Mouse (Mus musculus) embryonic fibroblast, embryonic 13.5 days (primary cell): ENCODE measurements around the gene Tmem132c. TPM values are rescaled to one million over a fixed set of nuclear protein-coding genes. Genes with fewer than 3 reads are reported as not detected.
A peak's percentile ranks its signal among the peaks of the same experiment; 100 is the strongest.

Source experiments
- H3K27ac ChIP-seq: 2 replicates; pipeline ENCODE4 v1.5.1; 2012; ENCODE audit warnings: low read length, control low read depth, inconsistent platforms; ENCODE audit not compliant: insufficient read depth
- H3K4me1 ChIP-seq: 2 replicates; pipeline ENCODE4 v1.6.1; 2011; ENCODE audit warnings: low read length; ENCODE audit not compliant: control insufficient read depth, insufficient read depth
- H3K4me3 ChIP-seq: 2 replicates; pipeline ENCODE4 v1.5.1; 2011; ENCODE audit warnings: mild to moderate bottlenecking, control low read depth, low read length; ENCODE audit not compliant: insufficient read depth
- CTCF ChIP-seq: IDR thresholded peaks from 2 replicates; pipeline ENCODE4 v1.5.1; 2011; ENCODE audit warnings: mild to moderate bottlenecking, control low read depth, low read length, moderate library complexity, borderline replicate concordance; ENCODE audit not compliant: insufficient read depth
- POLR2A ChIP-seq: IDR thresholded peaks from 2 replicates; pipeline ENCODE4 v1.6.1; 2011; ENCODE audit warnings: low read depth, mild to moderate bottlenecking, control low read depth, low read length, moderate library complexity
- polyA plus RNA-seq: library from polyadenylated mRNA; stranded (reverse); fragments of >200 nt; gene quantifications from 2 replicates; pipeline ENCODE4 v1.2.4, GENCODE M21; 2011; ENCODE audit warnings: low read depth; ENCODE audit not compliant: missing spikeins, insufficient read length

The Tmem132c gene
- polyA plus RNA-seq, 1 experiment = 0.35 TPM

DNA sequence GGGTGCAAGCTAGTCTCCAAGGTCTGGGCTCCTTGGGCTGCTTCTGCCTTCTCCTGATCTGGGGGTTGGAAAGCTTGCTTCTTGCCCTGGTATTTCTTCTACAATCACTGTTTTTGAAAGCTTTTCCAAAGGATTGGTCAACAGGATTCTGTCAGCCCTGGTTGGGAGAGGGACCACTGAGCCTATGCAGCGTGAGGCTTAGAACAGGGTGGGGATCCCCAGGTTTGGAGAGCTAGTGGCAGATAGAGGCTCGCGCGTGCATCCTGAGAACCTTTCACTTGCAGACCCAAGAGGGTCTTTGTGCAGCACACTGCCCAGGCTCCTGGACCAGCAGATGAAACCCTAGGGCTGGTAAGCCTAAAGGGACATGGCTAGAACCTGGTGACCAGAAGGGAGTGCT is 962 bp upstream of the Tmem132c start:
- TF ChIP-seq CTCF (no peak), POLR2A (no peak)
- Histone ChIP-seq H3K4me1 (no peaks in the 10 kb centered on the region), H3K4me3 (no peak overlapping the region), H3K27ac (no peak overlapping the region)

DNA sequence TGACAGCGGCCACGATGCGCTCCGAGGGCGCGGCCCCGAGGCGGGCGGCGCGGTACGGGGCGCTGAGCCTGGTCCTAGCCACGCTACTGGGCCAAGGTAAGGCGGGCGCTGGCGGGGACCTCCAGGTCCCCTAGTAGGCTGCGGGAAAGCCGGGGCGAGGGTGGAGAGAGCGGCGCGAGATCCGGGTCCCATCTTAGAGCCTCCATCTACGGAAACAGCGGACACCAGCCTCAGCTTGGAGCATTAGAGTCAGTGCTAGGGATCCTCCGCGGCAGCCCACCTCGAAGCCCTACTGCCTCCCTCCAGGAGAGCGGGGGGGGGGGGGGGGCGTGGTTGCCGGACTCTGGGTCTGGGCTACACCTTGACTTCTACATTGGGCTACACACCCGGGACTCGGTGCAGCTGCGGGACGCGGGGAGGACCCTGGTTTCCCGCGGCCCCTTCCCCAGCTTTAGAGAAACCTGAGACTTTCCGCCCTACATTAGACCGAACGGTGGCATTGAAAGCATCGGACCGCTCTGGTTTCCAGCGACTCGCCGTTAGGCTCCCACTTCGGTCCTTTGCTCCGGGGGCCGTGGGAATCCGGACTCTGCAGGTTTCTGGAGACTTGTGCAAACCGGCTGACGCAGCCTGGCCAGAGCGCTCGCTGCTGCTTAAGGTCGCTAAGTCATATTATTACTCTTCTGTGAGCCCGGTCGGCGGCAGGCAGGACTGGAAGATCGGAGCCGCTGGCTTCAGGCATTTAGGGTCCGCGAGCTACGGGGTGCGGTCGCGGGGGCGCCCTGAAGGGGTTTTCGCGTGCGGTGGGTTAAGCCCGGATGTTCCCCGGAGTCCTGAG is 536 bp downstream of the Tmem132c start:
- TF ChIP-seq POLR2A = no peak
- no peak for TF ChIP-seq CTCF

DNA sequence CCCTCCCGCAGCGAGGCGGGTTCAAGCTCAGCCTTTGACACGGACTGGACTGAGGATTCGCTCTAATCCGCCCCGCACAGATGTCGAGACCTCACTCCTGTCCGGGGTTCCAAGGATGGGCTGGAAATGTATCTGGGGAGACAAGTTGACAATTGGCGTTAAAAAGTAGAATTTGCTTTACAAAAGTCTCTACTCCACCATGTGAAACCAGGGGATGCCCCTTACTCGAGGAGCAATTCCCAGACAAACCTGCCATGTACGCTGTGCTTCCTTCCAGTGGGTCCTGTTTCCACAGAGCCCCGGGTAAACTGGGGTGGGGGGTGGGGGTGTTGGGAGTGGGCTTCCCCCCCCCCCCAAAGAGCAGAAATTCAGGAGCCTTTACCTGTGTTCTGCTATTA is 1.2 kb downstream of the Tmem132c start:
- Histone ChIP-seq H3K27ac (no peak overlapping the region), H3K4me3 (no peak overlapping the region), H3K4me1 (no peaks in the 10 kb centered on the region)
- no peak for TF ChIP-seq POLR2A
- TF ChIP-seq CTCF = no peak

More for the DNA sequence above, 536 bp downstream of the Tmem132c start:
- Histone ChIP-seq H3K27ac (no peak overlapping the region), H3K4me1 (no peaks in the 10 kb centered on the region), H3K4me3 (peak overlapping the region; percentile 26)

DNA sequence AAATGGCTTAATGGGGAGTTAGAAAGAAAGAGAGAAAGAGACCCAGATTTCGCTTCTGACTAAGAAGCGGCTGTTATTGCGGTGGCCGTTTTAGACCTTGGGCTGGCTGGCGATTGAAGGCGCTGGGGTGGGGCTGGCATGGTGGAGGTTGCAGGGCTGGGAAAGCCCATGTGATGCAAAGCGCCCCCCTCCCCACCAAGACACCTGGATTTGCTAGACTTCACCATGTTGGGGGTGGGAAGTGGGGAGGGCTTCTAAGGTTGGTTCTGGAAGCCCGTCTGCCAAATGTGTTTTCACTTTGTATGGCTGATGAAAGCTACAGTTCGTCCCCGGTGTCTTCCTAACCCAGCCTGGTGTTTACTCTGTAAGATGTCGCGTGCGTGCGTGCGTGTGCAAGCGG is 1.6 kb downstream of the Tmem132c start:
- H3K4me3 ChIP-seq = peak overlapping the region; percentile 0; the same call in 1 of the 2 replicates
- TF ChIP-seq CTCF (no peak), POLR2A (no peak)
- H3K4me1 ChIP-seq = no peaks in the 10 kb centered on the region
- H3K27ac ChIP-seq = no peak overlapping the region

DNA sequence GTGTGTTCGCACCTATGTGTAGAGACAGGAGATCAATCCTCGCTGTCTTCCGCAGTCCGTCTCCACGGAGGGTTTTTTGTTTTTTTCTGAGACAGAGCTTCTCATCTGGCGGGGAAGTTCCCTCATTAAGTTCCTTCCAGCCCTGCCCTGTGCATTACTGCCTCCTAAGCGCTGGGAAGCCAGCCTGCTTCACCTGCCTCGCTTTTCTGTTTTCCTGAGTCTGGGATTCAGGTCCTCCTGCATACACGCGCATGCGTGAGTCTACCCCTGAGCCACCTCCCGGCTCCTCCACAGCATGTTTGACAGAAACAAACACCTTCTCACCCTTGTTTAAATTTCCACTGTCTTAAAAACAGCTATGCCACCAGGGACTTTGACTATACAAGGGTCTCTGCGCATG is 2.0 kb downstream of the Tmem132c start:
- Histone ChIP-seq H3K4me1 (no peaks in the 10 kb centered on the region), H3K4me3 (peak overlapping the region; percentile 0; the same call in 1 of the 2 replicates), H3K27ac (no peak overlapping the region)
- TF ChIP-seq POLR2A (no peak), CTCF (no peak)

DNA sequence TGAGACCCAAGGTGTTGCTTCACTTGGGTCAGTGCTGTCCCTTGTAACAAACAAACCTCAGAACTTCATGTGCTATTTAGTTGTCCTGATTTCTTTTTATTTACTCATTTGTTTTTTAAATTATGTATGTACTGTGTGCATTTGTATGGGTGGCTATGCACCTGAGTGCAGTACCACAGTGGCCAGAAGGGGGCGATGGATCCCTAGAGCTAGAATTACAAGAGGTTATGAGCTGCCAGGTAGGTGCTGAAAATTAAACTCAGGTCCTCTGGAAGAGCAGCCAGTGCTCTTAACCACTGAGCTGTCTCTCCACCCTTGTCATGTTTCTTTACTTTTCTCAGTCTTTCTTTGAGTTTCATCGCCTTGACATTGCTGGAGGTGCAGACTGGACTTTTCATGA is 11.7 kb downstream of the Tmem132c start:
- no peak overlapping the region for H3K4me3 ChIP-seq
- no peaks in the 10 kb centered on the region for H3K4me1 ChIP-seq
- H3K27ac ChIP-seq = no peak overlapping the region
- TF ChIP-seq POLR2A (no peak), CTCF (no peak)

DNA sequence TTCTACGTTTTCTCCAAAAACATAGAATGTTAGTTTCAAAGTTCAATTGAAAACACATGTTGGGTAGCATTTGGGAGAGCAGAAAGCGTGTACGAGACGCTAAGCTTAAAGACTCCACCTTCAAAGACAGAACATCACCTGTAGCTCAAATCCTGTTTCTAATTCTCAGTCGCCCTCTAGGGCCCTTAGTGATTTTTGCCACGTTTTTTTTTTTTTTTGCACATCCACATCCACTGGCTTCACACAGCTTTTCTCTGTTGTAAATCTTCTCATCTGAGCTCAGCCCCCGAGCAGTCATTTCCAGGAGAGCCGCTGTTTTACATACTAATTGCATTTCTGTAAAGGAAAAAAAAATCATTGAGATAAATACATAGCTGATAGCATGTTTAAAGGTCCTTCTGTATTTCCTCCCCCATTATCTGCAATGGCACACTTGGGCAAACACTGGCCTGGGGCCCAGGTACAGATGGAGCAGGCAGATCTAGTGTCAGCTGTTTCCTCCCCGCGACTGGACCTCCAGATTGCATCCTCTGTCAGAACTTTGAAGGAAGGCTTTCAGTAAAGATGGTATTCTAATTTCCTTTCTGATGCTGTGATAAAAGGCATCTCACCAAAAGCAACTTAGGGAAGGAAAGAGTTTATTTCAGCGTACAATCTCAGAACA is 15.5 kb downstream of the Tmem132c start:
- Histone ChIP-seq H3K4me1 (no peaks in the 10 kb centered on the region), H3K4me3 (no peak overlapping the region), H3K27ac (no peak overlapping the region)
- TF ChIP-seq CTCF (no peak), POLR2A (no peak)

DNA sequence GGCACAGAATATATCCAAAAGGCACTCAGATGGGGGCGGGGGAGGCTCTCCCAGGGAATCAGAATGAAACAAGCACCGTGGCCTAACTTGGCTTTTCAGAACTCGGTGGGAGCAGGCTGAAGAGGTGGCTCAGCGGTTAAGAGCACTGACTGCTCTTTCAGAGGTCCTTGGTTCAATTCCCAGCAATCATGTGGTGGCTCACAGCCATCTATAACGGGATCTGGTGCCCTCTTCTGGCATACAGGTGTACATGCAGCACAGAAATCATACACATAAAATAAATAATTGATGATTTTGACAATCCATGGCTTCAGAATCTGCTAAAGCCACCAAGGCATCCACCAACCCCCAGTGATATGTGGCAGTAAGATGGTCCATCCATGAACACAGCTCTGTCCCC is 20.5 kb downstream of the Tmem132c start:
- Histone ChIP-seq H3K4me1 (no peaks in the 10 kb centered on the region), H3K4me3 (no peak overlapping the region), H3K27ac (no peak overlapping the region)
- no peak for TF ChIP-seq POLR2A
- no peak for TF ChIP-seq CTCF

DNA sequence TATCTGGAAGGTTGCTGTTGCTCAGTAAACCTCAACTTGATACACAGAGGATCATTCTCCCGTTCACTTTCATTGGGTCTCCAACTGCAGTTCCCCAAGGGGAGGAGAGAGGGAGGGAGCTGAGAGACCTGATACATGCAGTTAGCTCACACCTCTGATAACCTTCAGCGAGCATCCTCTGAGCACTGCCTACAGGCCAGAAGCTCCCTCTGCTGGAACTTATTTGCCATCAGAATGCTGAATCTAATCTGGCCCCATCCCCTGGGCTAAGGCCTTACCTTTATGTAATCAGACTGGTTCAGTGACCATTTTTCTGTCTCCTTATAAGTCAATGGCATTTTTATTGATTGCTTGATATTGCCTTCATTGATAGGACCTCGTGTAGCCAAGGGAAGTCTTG is 29.5 kb downstream of the Tmem132c start:
- TF ChIP-seq POLR2A = no peak
- TF ChIP-seq CTCF = no peak
- no peak overlapping the region for H3K4me3 ChIP-seq
- no peak overlapping the region for H3K27ac ChIP-seq
- H3K4me1 ChIP-seq = no peaks in the 10 kb centered on the region

DNA sequence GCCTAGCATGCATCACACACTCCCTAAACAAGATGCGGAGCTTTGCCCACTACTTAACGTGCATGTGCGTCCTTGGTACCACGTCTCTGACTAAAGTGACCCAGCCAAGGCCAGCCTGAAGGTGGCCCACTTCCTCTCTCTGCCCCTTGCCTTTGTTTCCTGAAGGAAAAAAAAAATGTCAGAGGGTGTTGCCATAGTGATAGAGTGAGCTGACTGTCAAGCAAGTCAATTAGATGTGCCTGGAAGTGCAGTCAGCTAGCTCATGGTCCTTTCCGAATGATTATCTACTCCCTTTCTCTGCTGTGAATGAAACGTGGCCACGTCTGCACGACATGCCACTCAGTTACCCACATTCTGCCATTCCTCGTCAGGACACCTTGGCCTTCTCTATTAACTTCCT is 37.9 kb downstream of the Tmem132c start:
- no peak for TF ChIP-seq CTCF
- TF ChIP-seq POLR2A = no peak
- no peak overlapping the region for H3K27ac ChIP-seq
- H3K4me3 ChIP-seq = no peak overlapping the region
- no peaks in the 10 kb centered on the region for H3K4me1 ChIP-seq

DNA sequence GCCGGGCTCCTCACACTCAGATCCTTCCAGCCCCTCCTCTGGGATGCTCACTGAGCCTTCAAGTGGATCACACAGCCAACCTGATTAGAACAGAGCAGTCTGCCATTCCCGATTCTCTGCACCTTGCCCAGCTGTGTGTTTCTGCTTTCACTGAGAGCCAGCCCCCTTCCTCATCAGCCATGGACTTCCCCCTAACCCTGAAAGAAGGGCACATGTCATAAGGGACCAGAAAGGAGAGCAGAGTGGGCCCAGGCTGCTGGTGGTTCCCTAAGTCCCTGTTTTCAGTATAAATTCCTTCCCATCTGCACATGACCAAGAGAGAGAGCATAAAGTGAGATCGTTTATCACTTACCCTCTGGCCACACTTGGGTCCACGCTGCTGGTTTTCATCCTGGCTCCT is 39.6 kb downstream of the Tmem132c start:
- H3K4me1 ChIP-seq = no peaks in the 10 kb centered on the region
- no peak for TF ChIP-seq CTCF
- TF ChIP-seq POLR2A = no peak
- no peak overlapping the region for H3K4me3 ChIP-seq
- no peak overlapping the region for H3K27ac ChIP-seq
